29 mouse cellular contexts compared by ENCODE assay signal in genomic region chr2:75376666-75377065, GRCm38 (mm10).
DNase-seq lines count a peak whose midpoint lies in the region; ATAC-seq and TF ChIP-seq lines count a peak whose summit lies in the region.
"Had no signal": no experiment of that assay in that cellular context is flagged by ENCODE, and none has a peak within 500 bp of the region (broad histone marks: within the 10 kb centered on the region; RNA-seq: fewer than 3 reads in every experiment).

No protein-coding gene starts in this region.

- H3K27me3 ChIP-seq in midbrain, embryonic 11.5 days (ENCODE audit: control insufficient read depth, insufficient read depth, low read length): no peaks in the 10 kb centered on the region
- no peaks in the 10 kb centered on the region for H3K27me3 ChIP-seq in midbrain, embryonic 16.5 days (ENCODE audit: control insufficient read depth, insufficient read depth, low read depth, low read length)
- no peaks in the 10 kb centered on the region for H3K27me3 ChIP-seq in testis, adult 2 months (ENCODE audit: control insufficient read depth, insufficient read depth, low read length)
- H3K27me3 ChIP-seq: embryonic facial prominence, embryonic 12.5 days; forebrain, embryonic 15.5 days; heart, embryonic 13.5 days; hindbrain, embryonic 15.5 days; liver, embryonic 13.5 days; megakaryocyte, embryonic 14.5 days had no signal

- DNase-seq in heart, adult 11 months: peak; percentile 37
- no peak for DNase-seq in heart, postnatal 10 days
- DNase-seq in midbrain, embryonic 11.5 days (ENCODE audit: low spot score, missing footprints): no peak
- no peak for DNase-seq in testis, postnatal 10 days (ENCODE audit: low spot score)
- DNase-seq in cerebellum, postnatal 14 days: no peak
- DNase-seq: adrenal gland, adult 8-10 months; cerebellum, adult 2 months; cerebellum, postnatal 36 days; heart, postnatal 14 days; kidney, adult 9 months; kidney, postnatal 10 days; liver, embryonic 13.5 days; lung, adult 18-20 months; lung, postnatal 4 days; right cerebral cortex, adult 18-20 months; spleen, adult 18-20 months; thymus, postnatal 4 days had no signal

- no peak for TF ChIP-seq CTCF in testis, adult 2 months (IDR thresholded peaks at IDR 0.05; ENCODE audit: control insufficient read depth, insufficient read depth, insufficient replicate concordance, low read depth, low read length)

- intact Hi-C loops in heart, postnatal 10 days (cut with DNase I): no loop called here

- H3K27ac ChIP-seq in midbrain, embryonic 11.5 days (ENCODE audit: low read depth, low read length): no peak overlapping the region
- H3K27ac ChIP-seq in midbrain, embryonic 16.5 days (ENCODE audit: low read length): no peak overlapping the region
- H3K27ac ChIP-seq in testis, adult 2 months (ENCODE audit: control insufficient read depth, insufficient read depth, low read depth, low read length): peak overlapping the region; percentile 25; the same call in 1 of the 2 replicates
- H3K27ac ChIP-seq: embryonic facial prominence, embryonic 12.5 days; forebrain, embryonic 10.5 days; forebrain, embryonic 15.5 days; heart, embryonic 13.5 days; hindbrain, embryonic 15.5 days; limb, embryonic 15.5 days; liver, embryonic 13.5 days had no signal

- 77% methylated on average over 5 of the region's 5 CpGs for WGBS in midbrain, embryonic 11.5 days
- WGBS in midbrain, embryonic 16.5 days: 76% methylated on average over 5 of the region's 5 CpGs

- no peak overlapping the region for H3K9ac ChIP-seq in midbrain, embryonic 11.5 days (ENCODE audit: low read length)
- no peak overlapping the region for H3K9ac ChIP-seq in midbrain, embryonic 16.5 days (ENCODE audit: low read depth, low read length)
- H3K9ac ChIP-seq: embryonic facial prominence, embryonic 12.5 days; forebrain, embryonic 15.5 days; heart, embryonic 13.5 days; hindbrain, embryonic 15.5 days; limb, embryonic 15.5 days; liver, embryonic 13.5 days had no signal

- no peak overlapping the region for H3K4me2 ChIP-seq in midbrain, embryonic 11.5 days
- H3K4me2 ChIP-seq in midbrain, embryonic 16.5 days (ENCODE audit: low read length): no peak overlapping the region
- H3K4me2 ChIP-seq: embryonic facial prominence, embryonic 12.5 days; forebrain, embryonic 15.5 days; heart, embryonic 13.5 days; hindbrain, embryonic 15.5 days; limb, embryonic 15.5 days; liver, embryonic 13.5 days had no signal

- no peak overlapping the region for H3K4me3 ChIP-seq in midbrain, embryonic 11.5 days (ENCODE audit: low read depth, low read length)
- H3K4me3 ChIP-seq in midbrain, embryonic 16.5 days (ENCODE audit: low read depth, low read length): no peak overlapping the region
- H3K4me3 ChIP-seq in testis, adult 2 months (ENCODE audit: control insufficient read depth, low read depth, low read length): no peak overlapping the region
- H3K4me3 ChIP-seq: embryonic facial prominence, embryonic 12.5 days; forebrain, embryonic 10.5 days; forebrain, embryonic 15.5 days; heart, embryonic 13.5 days; hindbrain, embryonic 15.5 days; limb, embryonic 15.5 days; liver, embryonic 13.5 days; megakaryocyte, embryonic 14.5 days had no signal

- no peaks in the 10 kb centered on the region for H3K4me1 ChIP-seq in midbrain, embryonic 11.5 days (ENCODE audit: control insufficient read depth, insufficient read depth, low read length)
- H3K4me1 ChIP-seq in midbrain, embryonic 16.5 days (ENCODE audit: control insufficient read depth, insufficient read depth, low read length): peaks cover 7% of the 10 kb centered on the region
- no peaks in the 10 kb centered on the region for H3K4me1 ChIP-seq in testis, adult 2 months (ENCODE audit: control insufficient read depth, insufficient read depth, low read length)
- H3K4me1 ChIP-seq: forebrain, embryonic 10.5 days; forebrain, embryonic 15.5 days; heart, embryonic 13.5 days; hindbrain, embryonic 15.5 days; liver, embryonic 13.5 days; megakaryocyte, embryonic 14.5 days had no signal

- no peaks in the 10 kb centered on the region for H3K9me3 ChIP-seq in midbrain, embryonic 11.5 days (ENCODE audit: control insufficient read depth, low read length)
- H3K9me3 ChIP-seq in midbrain, embryonic 16.5 days (replicated peaks; ENCODE audit: control insufficient read depth, low read length, poor library complexity, severe bottlenecking): no peaks in the 10 kb centered on the region
- H3K9me3 ChIP-seq: embryonic facial prominence, embryonic 12.5 days; forebrain, embryonic 10.5 days; forebrain, embryonic 15.5 days; G1E; heart, embryonic 13.5 days; hindbrain, embryonic 15.5 days; limb, embryonic 15.5 days; liver, embryonic 13.5 days; megakaryocyte, embryonic 14.5 days had no signal

- ATAC-seq in midbrain, embryonic 11.5 days (ENCODE audit: low FRiP score): peak; percentile 7; the same call in 1 of the 2 replicates
- no peak for ATAC-seq in midbrain, embryonic 16.5 days
- ATAC-seq: forebrain, embryonic 15.5 days; intestine, postnatal 0 days; lung, postnatal 0 days had no signal

- no peak for TF ChIP-seq POLR2A in testis, adult 2 months (IDR thresholded peaks at IDR 0.05; ENCODE audit: control insufficient read depth, low read depth, low read length)

- no peaks in the 10 kb centered on the region for H3K36me3 ChIP-seq in midbrain, embryonic 11.5 days (ENCODE audit: control insufficient read depth, insufficient read depth, low read length)
- H3K36me3 ChIP-seq in midbrain, embryonic 16.5 days (ENCODE audit: control insufficient read depth, insufficient read depth, low read length): no peaks in the 10 kb centered on the region
- no peaks in the 10 kb centered on the region for H3K36me3 ChIP-seq in testis, adult 2 months (ENCODE audit: control insufficient read depth, insufficient read depth, low read length)
- H3K36me3 ChIP-seq: embryonic facial prominence, embryonic 12.5 days; forebrain, embryonic 10.5 days; forebrain, embryonic 15.5 days; G1E; heart, embryonic 13.5 days; hindbrain, embryonic 15.5 days; limb, embryonic 15.5 days; liver, embryonic 13.5 days had no signal
